Mouse (Mus musculus): ENCODE results near the gene Srebf2. TPM values are rescaled to one million over a fixed set of nuclear protein-coding genes. Genes with fewer than 3 reads are reported as not detected.
A peak's percentile ranks its signal among the peaks of the same experiment; 100 is the strongest.

Srebf2 gene
- polyA plus RNA-seq, 1 experiment = 240 TPM

DNA sequence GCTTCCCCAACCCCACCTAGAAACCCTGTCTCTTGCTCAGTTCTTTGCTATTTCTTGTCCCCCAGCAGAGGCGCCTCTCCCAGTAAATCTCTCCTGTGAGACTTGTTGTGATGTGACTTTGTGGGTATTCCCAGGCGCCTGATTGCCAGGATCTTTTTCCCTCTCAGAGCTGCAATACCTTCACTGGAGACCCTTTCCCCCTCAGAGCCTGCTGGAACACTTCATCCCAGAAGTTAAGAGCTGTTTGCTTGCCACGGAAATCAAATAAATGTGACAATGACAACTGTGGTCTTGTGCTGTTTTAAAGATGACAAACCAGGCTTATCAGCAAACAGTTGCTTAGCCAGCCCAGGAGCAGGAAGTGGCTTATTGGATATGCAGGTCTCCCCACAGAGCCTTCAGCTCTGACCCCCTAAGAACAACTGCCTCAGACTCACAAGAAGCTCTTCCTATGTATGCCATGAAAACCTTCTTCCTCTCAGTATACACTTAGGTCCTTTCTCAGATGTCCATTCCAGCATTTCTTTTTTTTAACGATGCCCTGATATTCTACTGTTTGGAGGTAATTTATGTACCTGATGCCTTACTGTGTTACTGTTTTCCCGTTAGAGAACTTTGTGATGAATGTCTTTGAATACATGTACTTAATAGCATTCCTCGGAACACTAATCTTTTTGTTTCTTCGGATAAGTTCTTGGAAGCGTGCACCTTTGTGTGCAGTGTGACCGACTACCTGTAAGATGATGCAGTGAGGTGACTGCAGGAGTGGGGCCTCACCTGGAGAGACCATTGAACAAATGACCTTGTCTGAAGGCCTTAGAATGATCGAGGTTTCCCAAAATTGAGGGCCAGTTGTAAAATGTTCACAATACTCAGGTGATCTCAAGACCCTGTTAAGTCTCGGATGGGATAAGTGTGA, 871 bp upstream of the Srebf2 start:
- Histone ChIP-seq H3K36me3 (ENCODE audit: control insufficient read depth, insufficient read depth, low read length) (peaks cover 3% of the 10 kb centered on the region), H3K4me3 (ENCODE audit: low read depth, low read length) (peak overlapping the region; percentile 51; the same call in 1 of the 2 replicates), H3K27ac (ENCODE audit: insufficient read depth, low read depth, low read length) (peak overlapping the region; percentile 93), H3K27me3 (ENCODE audit: control insufficient read depth, insufficient read depth, low read length) (no peaks in the 10 kb centered on the region), H3K4me1 (ENCODE audit: control insufficient read depth, insufficient read depth, insufficient read length, low read length) (peaks cover 11% of the 10 kb centered on the region; the same call in 1 of the 2 replicates)
- 22% methylated on average over 11 of the region's 11 CpGs for WGBS
- TF ChIP-seq CTCF (IDR thresholded peaks at IDR 0.05; ENCODE audit: extremely low read depth, insufficient read length, insufficient replicate concordance, low read depth, low read length) (no peak; the same call in 1 of the 2 replicates), POLR2A (IDR thresholded peaks at IDR 0.05; ENCODE audit: low read depth, low read length) (no peak)

GRCm38 (mm10) chr15:82147611-82148111, 680 bp downstream of the Srebf2 start:
- H3K27ac ChIP-seq (ENCODE audit: insufficient read depth, low read depth, low read length) = peak overlapping the region; percentile 75
- TF ChIP-seq CTCF (IDR thresholded peaks at IDR 0.05; ENCODE audit: extremely low read depth, insufficient read length, insufficient replicate concordance, low read depth, low read length) = peak; percentile 26; the same call in 1 of the 2 replicates
- 0 out of 2 replicates have a peak, but pooled peaks have one; percentile 33 for TF ChIP-seq POLR2A (IDR thresholded peaks at IDR 0.05; ENCODE audit: low read depth, low read length)
- peaks cover 16% of the 10 kb centered on the region; the same call in 1 of the 2 replicates for H3K4me1 ChIP-seq (ENCODE audit: control insufficient read depth, insufficient read depth, insufficient read length, low read length)
- no peaks in the 10 kb centered on the region for H3K36me3 ChIP-seq (ENCODE audit: control insufficient read depth, insufficient read depth, low read length)
- 1% methylated on average over 50 of the region's 50 CpGs for WGBS
- H3K27me3 ChIP-seq (ENCODE audit: control insufficient read depth, insufficient read depth, low read length) = no peaks in the 10 kb centered on the region
- H3K4me3 ChIP-seq (ENCODE audit: low read depth, low read length) = peak overlapping the region; percentile 82

GRCm38 (mm10) chr15:82148510-82148911, 1.5 kb downstream of the Srebf2 start:
- H3K36me3 ChIP-seq (ENCODE audit: control insufficient read depth, insufficient read depth, low read length) = no peaks in the 10 kb centered on the region
- H3K27ac ChIP-seq (ENCODE audit: insufficient read depth, low read depth, low read length) = peak overlapping the region; percentile 75

DNA sequence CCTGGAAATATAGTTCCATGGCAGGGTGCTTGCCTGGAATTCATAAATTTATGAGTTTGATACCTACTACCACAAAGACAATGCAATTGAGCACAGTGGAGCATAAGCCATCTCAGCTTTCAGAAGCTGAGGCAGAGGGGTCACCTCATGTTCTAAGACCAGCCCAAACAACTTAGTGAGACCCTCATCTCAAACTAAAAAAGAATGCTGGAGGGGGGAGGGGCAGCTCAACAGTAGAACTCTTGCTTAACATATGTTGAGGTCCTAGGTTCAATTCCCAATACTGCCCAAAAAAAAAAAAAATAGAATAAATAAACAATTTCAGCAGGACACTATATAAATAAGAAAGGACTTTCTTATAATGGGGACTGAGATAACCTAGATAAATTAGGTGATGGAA, 3.1 kb downstream of the Srebf2 start:
- TF ChIP-seq POLR2A (IDR thresholded peaks at IDR 0.05; ENCODE audit: low read depth, low read length) = no peak
- TF ChIP-seq CTCF (IDR thresholded peaks at IDR 0.05; ENCODE audit: extremely low read depth, insufficient read length, insufficient replicate concordance, low read depth, low read length) = no peak
- no peak overlapping the region for H3K4me3 ChIP-seq (ENCODE audit: low read depth, low read length)
- no peaks in the 10 kb centered on the region for H3K36me3 ChIP-seq (ENCODE audit: control insufficient read depth, insufficient read depth, low read length)
- H3K27ac ChIP-seq (ENCODE audit: insufficient read depth, low read depth, low read length) = no peak overlapping the region
- H3K27me3 ChIP-seq (ENCODE audit: control insufficient read depth, insufficient read depth, low read length) = no peaks in the 10 kb centered on the region
- H3K4me1 ChIP-seq (ENCODE audit: control insufficient read depth, insufficient read depth, insufficient read length, low read length) = peaks cover 18% of the 10 kb centered on the region

More at GRCm38 (mm10) chr15:82148510-82148911, 1.5 kb downstream of the Srebf2 start:
- peaks cover 18% of the 10 kb centered on the region; the same call in 1 of the 2 replicates for H3K4me1 ChIP-seq (ENCODE audit: control insufficient read depth, insufficient read depth, insufficient read length, low read length)
- WGBS = 5% methylated on average over 9 of the region's 9 CpGs
- no peak for TF ChIP-seq CTCF (IDR thresholded peaks at IDR 0.05; ENCODE audit: extremely low read depth, insufficient read length, insufficient replicate concordance, low read depth, low read length)
- no peak for TF ChIP-seq POLR2A (IDR thresholded peaks at IDR 0.05; ENCODE audit: low read depth, low read length)
- H3K4me3 ChIP-seq (ENCODE audit: low read depth, low read length) = peak overlapping the region; percentile 82
- no peaks in the 10 kb centered on the region for H3K27me3 ChIP-seq (ENCODE audit: control insufficient read depth, insufficient read depth, low read length)

DNA sequence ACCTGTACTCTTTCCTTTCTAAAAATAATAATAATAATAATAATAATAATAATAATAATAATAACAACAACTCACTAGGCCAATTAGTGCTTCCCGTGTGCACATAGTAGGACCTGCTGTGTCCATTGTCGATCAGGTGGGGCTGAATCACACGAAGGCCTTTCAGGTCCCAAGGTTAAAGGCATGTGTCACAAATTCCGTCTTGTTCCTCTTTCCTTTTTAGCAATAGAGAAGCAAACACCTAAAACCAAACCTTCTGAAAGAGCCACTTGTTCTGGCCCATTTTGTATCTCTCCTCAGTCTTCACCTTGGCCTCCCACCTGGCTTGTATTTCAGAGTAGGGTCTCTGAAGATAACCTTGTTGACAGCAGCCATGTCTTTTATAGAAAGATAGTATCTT, 4.2 kb downstream of the Srebf2 start:
- Histone ChIP-seq H3K4me1 (ENCODE audit: control insufficient read depth, insufficient read depth, insufficient read length, low read length) (peaks cover 15% of the 10 kb centered on the region), H3K27ac (ENCODE audit: insufficient read depth, low read depth, low read length) (no peak overlapping the region), H3K27me3 (ENCODE audit: control insufficient read depth, insufficient read depth, low read length) (no peaks in the 10 kb centered on the region), H3K36me3 (ENCODE audit: control insufficient read depth, insufficient read depth, low read length) (no peaks in the 10 kb centered on the region; the same call in 1 of the 2 replicates), H3K4me3 (ENCODE audit: low read depth, low read length) (no peak overlapping the region)
- TF ChIP-seq CTCF (IDR thresholded peaks at IDR 0.05; ENCODE audit: extremely low read depth, insufficient read length, insufficient replicate concordance, low read depth, low read length) (no peak), POLR2A (IDR thresholded peaks at IDR 0.05; ENCODE audit: low read depth, low read length) (no peak)
- WGBS = 78% methylated on average over 4 of the region's 4 CpGs

GRCm38 (mm10) chr15:82152022-82152421, 5.0 kb downstream of the Srebf2 start:
- no peak for TF ChIP-seq POLR2A (IDR thresholded peaks at IDR 0.05; ENCODE audit: low read depth, low read length)
- no peak for TF ChIP-seq CTCF (IDR thresholded peaks at IDR 0.05; ENCODE audit: extremely low read depth, insufficient read length, insufficient replicate concordance, low read depth, low read length)
- Histone ChIP-seq H3K27ac (ENCODE audit: insufficient read depth, low read depth, low read length) (no peak overlapping the region), H3K36me3 (ENCODE audit: control insufficient read depth, insufficient read depth, low read length) (no peaks in the 10 kb centered on the region; the same call in 1 of the 2 replicates), H3K27me3 (ENCODE audit: control insufficient read depth, insufficient read depth, low read length) (no peaks in the 10 kb centered on the region), H3K4me1 (ENCODE audit: control insufficient read depth, insufficient read depth, insufficient read length, low read length) (peaks cover 15% of the 10 kb centered on the region), H3K4me3 (ENCODE audit: low read depth, low read length) (no peak overlapping the region)
- WGBS = 73% methylated on average over 12 of the region's 12 CpGs

- Histone ChIP-seq H3K36me3 (ENCODE audit: control insufficient read depth, insufficient read depth, low read length) (no peaks in the 10 kb centered on the region; the same call in 1 of the 2 replicates), H3K4me1 (ENCODE audit: control insufficient read depth, insufficient read depth, insufficient read length, low read length) (peaks cover 15% of the 10 kb centered on the region), H3K27me3 (ENCODE audit: control insufficient read depth, insufficient read depth, low read length) (no peaks in the 10 kb centered on the region), H3K27ac (ENCODE audit: insufficient read depth, low read depth, low read length) (no peak overlapping the region), H3K4me3 (ENCODE audit: low read depth, low read length) (no peak overlapping the region)
- TF ChIP-seq POLR2A (IDR thresholded peaks at IDR 0.05; ENCODE audit: low read depth, low read length) = no peak
- TF ChIP-seq CTCF (IDR thresholded peaks at IDR 0.05; ENCODE audit: extremely low read depth, insufficient read length, insufficient replicate concordance, low read depth, low read length) = no peak
- WGBS = 75% methylated on average over 7 of the region's 7 CpGs
Observed at GRCm38 (mm10) chr15:82152435-82152834, 5.5 kb downstream of the Srebf2 start.
